Mouse (Mus musculus) kidney, adult 2 months (tissue): ENCODE measurements around the gene Myh14.

ENCODE experiments used
- CTCF ChIP-seq: fragments of 200-500 bp; conservative IDR thresholded peaks from 2 replicates; pipeline ENCODE4 v1.5.1; 2011; ENCODE audit warnings: low read depth, mild to moderate bottlenecking, control low read depth, low read length, moderate library complexity, mixed read lengths; ENCODE audit not compliant: insufficient read depth, insufficient read length
- POLR2A ChIP-seq: fragments of 200-500 bp; IDR thresholded peaks from one replicate; pipeline ENCODE4 v1.6.1; 2011; ENCODE audit warnings: low read depth, low read length, control low read depth

DNA sequence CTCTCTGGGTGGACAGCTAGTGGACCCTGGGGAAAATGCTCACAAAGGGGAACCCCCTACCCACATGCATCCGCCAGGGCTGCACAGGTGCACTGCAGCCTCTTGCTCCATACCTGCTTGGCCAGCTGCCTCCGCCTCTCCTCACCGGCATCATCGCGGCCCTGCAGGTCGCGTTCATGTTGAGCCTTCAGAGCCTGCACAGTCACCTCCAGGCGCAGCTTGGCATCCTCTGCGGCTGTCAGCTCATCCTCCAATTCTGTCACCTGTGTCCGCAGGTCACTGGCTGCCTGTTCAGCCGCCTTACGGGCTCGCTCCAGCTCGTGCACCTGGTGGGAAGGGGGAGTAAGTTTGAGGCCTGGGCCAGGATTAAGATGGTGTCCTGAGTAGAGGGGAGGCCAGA lies 54.7 kb downstream of the Myh14 start:
- TF ChIP-seq CTCF (no peak), POLR2A (no peak)
